Mouse (Mus musculus) erythroblast, adult 5-6 weeks (primary cell): ENCODE measurements around the gene Glul. TPM values are rescaled to one million over a fixed set of nuclear protein-coding genes. Genes with fewer than 3 reads are reported as not detected.

Source experiments
- ATAC-seq: replicated peaks from 2 replicates; pipeline ENCODE4 v1.8.0; 2016; ENCODE audit warnings: moderate number of reproducible peaks, mild to moderate bottlenecking, moderate TSS enrichment, inconsistent platforms; ENCODE audit not compliant: poor library complexity, low FRiP score, severe bottlenecking
- total RNA-seq, 2 experiments: library from RNA; stranded (forward) in 1 of 2; stranded (reverse) in 1 of 2; fragments of 150-400 nt in 1 of 2; fragments of 200-764, 138-1000 nt in 1 of 2; gene quantifications; 2 replicates each; pipeline versions ENCODE4 v1.2.3 to v1.2.4; 2015 to 2017; ENCODE audit warnings: low replicate concordance in 2 of 2

The Glul gene
- total RNA-seq, 2 experiments from 2014 or later = 121 to 206 TPM

DNA sequence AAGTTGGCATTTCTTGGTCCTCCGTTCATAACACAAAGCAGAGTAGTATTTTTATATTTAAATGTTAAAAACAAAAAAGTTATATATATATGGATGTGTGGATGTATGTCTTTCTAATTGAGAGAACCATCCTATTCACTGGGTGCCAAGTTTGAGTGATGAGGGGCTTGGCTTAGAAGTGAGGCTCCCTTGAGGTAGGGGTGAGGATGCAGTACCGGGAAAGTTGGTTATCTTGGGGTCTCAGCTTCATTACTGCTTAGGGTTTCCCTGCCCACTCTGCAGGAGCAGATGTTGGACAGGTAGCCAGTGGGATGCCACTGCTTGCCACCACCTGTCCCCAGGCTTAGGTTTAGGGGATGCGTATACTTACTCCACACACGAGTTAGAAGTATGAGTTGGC, 9.0 kb downstream of the Glul start:
- no peak for ATAC-seq

DNA sequence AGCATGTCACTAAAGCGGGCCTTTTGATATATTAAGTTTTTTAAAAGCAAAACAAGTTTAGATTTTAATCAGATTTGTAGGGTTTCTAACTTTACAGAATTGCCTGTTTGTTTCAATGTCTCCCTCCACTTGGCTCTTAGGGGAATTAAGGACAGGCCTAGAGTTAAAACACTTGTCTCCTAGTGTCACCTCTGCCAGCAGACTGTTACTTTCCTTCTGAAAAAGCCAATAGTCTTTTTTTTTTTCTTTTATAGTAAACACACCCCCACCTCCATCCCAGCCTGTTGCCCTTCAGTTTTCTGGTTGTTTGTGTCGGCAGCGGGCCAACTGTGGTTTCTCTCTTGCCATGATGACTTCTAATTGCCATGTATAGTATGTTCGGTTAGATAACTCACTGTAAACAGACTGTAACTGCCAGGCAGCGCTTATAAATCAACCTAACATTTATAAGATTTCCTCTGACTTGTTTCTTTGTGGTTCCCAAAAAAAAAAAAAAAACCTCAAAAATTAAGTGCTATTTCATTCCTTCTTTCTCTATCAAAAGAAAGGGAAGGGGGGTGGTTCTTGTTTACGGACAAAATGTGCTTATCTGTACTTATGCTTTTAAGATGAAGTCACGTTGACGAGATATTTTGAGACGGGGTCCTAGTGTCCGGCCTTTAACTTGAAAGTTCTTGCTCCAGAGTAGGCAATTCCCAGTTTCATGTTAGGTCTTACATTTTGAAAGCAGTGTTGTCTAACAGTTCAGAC, 9.6 kb downstream of the Glul start:
- ATAC-seq = peak; percentile 85

DNA sequence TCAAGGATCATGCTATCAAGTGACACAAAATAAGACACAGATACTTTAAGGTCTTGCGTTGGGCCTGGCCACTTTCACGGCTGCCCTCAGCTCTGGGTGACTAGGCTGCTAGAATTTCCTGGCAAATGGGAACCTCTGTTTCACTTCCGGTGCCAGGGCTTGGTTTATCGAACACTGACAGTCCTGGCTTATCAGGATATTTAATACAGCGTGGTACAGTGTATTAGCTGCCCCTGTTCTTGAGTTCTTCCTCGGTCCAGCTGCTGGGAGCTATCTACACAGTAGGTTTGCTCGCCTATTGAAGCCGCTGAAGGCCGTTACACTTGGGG, 10.2 kb downstream of the Glul start:
- peak; percentile 72 for ATAC-seq

DNA sequence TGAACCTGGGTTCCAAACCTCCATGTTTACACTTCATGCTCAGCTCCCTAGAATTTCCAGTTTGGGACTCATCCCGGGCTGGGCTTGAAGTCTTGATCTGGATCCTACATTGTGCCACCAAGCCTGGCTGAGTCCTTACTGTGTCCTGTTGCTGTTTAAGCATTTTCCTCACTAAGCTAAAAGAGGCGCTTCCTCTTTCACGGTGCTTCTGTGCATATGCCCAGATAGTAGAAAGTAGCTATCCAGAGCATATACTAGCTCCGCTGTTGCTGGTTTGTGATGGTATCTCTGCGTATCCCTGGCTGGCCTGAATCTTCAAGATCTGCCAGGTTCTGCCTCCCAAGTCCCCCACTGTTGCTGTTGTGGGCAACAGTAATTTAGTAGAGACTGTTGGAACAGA, 10.7 kb downstream of the Glul start:
- ATAC-seq = no peak

- ATAC-seq = no peak
Observed at GRCm38 (mm10) chr1:153911276-153911795, 11.6 kb downstream of the Glul start.

DNA sequence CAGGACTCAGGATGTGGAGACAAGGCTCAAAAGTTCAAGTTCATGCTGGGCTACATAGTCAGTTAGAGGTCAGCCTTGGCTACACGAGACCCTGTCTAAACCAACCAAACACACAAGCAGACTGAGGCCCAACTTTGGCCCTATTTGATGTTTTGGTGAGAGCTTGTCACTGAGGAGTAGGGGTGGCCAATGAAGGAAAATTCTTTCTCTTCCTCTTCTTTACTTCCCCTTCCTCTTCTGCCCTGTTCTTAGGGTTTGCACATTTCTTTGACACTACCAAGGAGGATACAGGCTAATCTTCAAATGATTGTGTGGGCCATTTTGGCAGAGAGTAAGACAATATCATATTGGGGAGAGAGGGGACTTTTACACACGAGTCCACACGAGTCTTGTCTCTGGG, 14.1 kb downstream of the Glul start:
- no peak for ATAC-seq

DNA sequence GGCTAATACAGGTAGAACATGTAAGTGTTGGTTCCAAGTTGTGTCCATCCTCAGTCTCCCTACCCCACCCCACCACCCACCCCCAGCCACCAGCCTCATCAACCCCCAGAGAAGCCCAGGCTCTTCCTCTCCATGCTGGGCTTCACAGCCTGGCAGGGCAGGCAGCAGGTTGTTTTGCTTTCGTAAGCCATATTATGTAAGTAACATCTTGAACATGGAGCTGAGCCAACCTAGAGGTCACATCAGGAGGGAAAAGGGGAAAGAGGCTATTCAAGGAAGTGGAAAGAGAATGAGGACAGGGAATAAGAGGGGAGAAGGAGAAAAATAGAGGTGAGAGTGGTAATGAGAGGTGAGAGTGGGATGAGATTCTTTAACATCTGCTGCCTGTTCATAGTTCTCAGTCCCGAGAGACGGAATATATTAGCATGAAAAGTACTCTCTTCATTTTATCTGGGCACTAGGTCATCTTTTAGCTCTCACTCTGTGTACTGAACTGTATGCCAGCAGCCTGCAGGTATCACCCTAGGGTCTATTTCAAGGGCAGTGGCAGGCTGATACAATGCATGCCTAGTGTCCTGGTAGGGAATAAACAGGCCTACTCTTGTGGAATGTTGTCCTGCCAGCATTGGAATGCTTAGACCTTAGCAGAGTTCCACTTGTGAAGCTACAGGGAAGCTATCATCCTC, 18.9 kb downstream of the Glul start:
- no peak for ATAC-seq

GRCm38 (mm10) chr1:153921642-153922041, 21.9 kb downstream of the Glul start:
- ATAC-seq = no peak

GRCm38 (mm10) chr1:153922571-153923021, 22.9 kb downstream of the Glul start:
- no peak for ATAC-seq

DNA sequence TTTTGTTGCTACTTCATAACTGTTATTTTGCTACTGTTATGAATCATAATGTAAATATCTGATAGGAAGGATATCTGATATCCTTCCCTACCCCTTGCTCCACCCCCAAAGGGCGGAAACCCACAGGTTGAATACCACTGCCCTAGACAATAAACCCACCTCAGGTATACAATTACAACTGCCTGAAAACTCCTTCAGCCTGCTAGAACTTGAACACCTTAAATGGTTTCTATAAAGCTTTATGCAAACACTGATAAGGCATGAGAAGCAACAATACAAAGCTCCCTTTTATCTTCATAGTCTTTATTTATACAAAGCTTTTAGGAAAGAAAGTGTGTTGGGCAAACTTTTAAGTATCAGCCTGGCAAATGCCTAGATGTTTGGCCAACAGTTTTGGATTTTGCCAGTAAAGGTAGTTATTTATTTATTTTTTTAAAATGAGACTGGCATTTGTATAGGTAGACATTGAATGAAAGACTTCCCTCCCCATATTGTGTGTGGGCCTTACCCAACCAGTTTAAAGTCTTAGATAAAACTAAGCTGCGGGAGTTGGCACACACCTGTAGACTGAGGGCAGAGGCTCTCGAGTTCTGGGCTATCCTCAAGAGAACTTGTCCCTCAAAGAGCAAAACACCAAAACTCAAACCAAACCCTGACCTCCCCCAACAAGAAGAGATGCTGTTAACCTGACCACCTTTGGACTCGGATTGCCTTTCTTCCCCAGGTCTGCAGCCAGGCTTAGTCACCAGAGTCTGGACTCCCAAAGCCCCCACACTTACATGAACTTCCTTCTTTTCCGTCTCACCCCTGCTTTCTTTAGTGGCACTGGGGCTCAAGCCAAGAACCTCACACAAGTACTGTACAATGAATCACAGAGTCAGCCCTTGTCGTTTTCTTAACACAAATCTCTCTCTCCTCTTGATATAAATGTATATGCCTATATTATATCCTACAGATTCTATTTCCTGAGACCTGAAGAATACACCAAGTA, 24.9 kb downstream of the Glul start:
- ATAC-seq = no peak

DNA sequence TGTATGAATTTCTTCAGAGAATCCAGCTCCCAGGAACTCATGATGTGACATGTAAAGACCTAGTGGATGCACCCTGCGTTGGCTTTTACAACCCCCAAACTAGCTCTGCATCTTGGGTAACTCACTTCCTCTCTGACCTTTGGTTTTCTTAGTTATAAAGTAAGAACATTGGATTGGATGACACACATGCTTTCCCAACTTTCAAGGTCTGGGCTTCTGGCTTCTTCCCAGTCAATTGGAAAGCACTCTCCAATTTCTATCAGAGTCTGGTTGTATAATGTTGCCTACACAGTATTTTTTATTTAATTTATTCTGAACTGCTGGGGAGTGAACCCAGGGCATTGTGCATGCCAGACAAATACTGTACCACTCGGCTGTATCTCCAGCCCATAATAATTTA, 30.7 kb downstream of the Glul start:
- ATAC-seq = no peak

DNA sequence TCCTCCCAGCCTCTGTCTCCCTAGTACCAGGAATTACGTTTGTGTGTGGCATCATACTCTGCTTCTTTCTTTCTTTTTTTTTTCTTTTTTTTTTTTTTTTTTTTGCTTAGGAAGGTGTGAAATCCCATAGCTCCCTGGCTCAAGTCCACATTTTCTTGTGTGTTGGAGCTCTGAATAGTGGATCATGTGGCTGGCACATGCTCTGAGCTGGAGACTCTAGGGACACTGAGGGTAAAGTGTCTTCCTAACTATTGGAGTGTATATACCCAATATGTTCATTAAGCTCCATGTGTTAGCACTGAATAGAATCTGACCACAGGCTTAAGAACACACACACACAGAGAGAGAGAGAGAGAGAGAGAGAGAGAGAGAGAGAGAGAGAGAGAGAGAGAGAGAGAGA, 34.0 kb downstream of the Glul start:
- no peak for ATAC-seq

- no peak for ATAC-seq
Observed at GRCm38 (mm10) chr1:153935844-153936380, 36.2 kb downstream of the Glul start.

DNA sequence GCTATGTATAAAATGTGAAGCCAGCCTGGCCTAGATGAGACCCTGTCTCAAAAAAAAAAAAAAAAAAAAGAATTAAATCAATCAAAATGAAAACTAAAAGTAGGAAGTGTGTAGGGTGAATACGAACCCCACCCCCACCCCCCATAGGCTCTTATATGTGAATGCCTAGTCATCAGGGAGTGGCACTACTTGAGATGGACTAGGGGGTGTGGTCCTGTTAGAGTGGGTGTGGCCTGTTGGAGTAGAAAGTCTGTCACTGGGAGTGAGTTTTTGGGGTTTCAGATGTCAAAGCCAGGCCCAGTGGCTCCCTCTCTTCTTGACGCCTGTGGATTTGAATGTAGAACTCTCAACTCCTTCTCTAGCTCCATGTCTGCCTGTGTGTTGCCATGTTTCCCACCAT, 37.3 kb downstream of the Glul start:
- peak; percentile 75 for ATAC-seq

- no peak for ATAC-seq
Observed at GRCm38 (mm10) chr1:153940986-153941385, 41.2 kb downstream of the Glul start.

GRCm38 (mm10) chr1:153945181-153945580, 45.4 kb downstream of the Glul start:
- ATAC-seq = no peak

GRCm38 (mm10) chr1:153946971-153947370, 47.2 kb downstream of the Glul start:
- no peak for ATAC-seq

- no peak for ATAC-seq
Observed at GRCm38 (mm10) chr1:153947837-153948236, 48.1 kb downstream of the Glul start.

DNA sequence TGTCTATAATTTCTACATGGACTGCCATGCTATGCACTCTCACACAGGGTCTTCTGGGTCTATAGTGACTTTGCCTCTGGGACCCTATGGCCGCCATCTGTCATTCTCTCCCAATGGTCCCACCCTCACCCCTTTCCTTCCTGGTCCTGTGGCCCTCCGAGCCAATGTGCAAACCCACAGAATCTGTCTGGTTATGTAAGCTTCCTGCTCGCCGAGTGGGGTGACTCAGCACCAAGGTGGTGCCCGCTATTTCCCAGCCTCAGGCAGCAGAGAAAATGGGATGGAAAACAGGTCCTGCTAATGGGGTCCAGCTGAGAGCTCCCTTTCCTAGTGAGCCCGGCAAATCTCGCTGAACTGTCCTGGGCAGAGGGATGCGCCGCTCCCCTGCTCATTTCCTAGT, 53.5 kb downstream of the Glul start:
- ATAC-seq = no peak

DNA sequence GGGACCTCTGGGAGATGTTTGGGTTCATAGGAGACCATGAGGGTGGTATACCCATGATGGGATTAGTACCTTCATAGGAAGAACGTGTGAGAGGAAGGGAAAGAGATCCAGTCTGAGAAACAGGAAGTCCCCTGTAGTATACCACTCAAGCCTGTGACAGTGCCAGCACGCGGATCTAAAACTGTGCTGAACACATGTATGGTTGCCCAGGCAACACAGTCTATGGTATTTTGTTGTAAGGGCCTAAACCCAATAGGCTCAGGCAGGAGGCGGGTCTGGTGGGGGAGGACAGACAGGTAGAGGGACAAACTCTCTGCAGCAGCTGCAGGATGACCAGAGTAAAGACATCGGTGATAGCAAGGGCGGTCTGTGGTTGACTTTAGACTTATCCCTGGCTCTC, 54.1 kb downstream of the Glul start:
- no peak for ATAC-seq
